Mouse (Mus musculus) bone marrow, adult 2 months (tissue): ENCODE measurements around the gene Sla2. TPM values are rescaled to one million over a fixed set of nuclear protein-coding genes. Genes with fewer than 3 reads are reported as not detected.
"Not testable (repeated sequence)": the region's sequence is repeated elsewhere in the genome, so short reads cannot be mapped to it uniquely, and the experiment has no call there.

Experiments
- H3K27ac ChIP-seq: fragments of 200-500 bp; 2 replicates; pipeline ENCODE4 v1.5.1; 2012; ENCODE audit warnings: low read depth, mild to moderate bottlenecking, control low read depth, inconsistent platforms, low read length; ENCODE audit not compliant: control insufficient read depth, poor library complexity, insufficient read depth
- H3K4me1 ChIP-seq: fragments of 200-500 bp; 2 replicates; pipeline ENCODE4 v1.6.1; 2011; ENCODE audit warnings: low read length; ENCODE audit not compliant: control insufficient read depth, insufficient read depth
- H3K4me3 ChIP-seq: fragments of 200-500 bp; replicated peaks from 2 replicates; pipeline ENCODE3; 2011; ENCODE audit warnings: mild to moderate bottlenecking, low read depth, low read length, control low read depth; ENCODE audit not compliant: control insufficient read depth
- CTCF ChIP-seq: fragments of 200-500 bp; IDR thresholded peaks from 2 replicates; pipeline ENCODE4 v1.5.1; 2011; ENCODE audit warnings: low read length, control low read depth; ENCODE audit not compliant: control insufficient read depth, insufficient read depth
- POLR2A ChIP-seq: fragments of 200-500 bp; IDR thresholded peaks from 2 replicates; pipeline ENCODE4 v1.6.1; 2011; ENCODE audit warnings: low read depth, mild to moderate bottlenecking, control low read depth, low read length, borderline replicate concordance; ENCODE audit not compliant: control insufficient read depth
- WGBS: fragments of 180-500 bp; shearing (Covaris S2); methylation state at CpG from one replicate; pipeline ENCODE4 v1.1.7; 2018; 5-methylcytosine and 5-hydroxymethylcytosine counted together
- polyA plus RNA-seq: library from polyadenylated mRNA; stranded (reverse); fragments of >200 nt; gene quantifications from 2 replicates; pipeline ENCODE4 v1.2.4, GENCODE M21; 2011; ENCODE audit warnings: low replicate concordance; ENCODE audit not compliant: missing spikeins, insufficient read depth, insufficient read length

The Sla2 gene
- polyA plus RNA-seq, 1 experiment, result 6.7 TPM

GRCm38 (mm10) chr2:156924210-156924898 is 37.4 kb upstream of the Sla2 start:
- TF ChIP-seq POLR2A (no peak), CTCF (no peak)
- Histone ChIP-seq H3K4me1 (peaks cover 4% of the 10 kb centered on the region; the same call in 1 of the 2 replicates), H3K4me3 (no peak overlapping the region), H3K27ac (peak overlapping the region; percentile 32; the same call in 1 of the 2 replicates)
- WGBS, result 9% methylated on average over 3 of the region's 3 CpGs

- Histone ChIP-seq H3K4me3 (no peak overlapping the region), H3K4me1 (peaks cover 6% of the 10 kb centered on the region), H3K27ac (no peak overlapping the region)
- no peak for TF ChIP-seq CTCF
- no peak for TF ChIP-seq POLR2A
- 87% methylated on average over 5 of the region's 5 CpGs for WGBS
These were observed 36.1 kb upstream of the Sla2 start for GRCm38 (mm10) chr2:156923057-156923456.

- TF ChIP-seq POLR2A (no peak), CTCF (no peak)
- Histone ChIP-seq H3K4me3 (no peak overlapping the region), H3K4me1 (peaks cover 9% of the 10 kb centered on the region), H3K27ac (no peak overlapping the region)
- 74% methylated on average over 2 of the region's 2 CpGs for WGBS
These were observed 32.8 kb upstream of the Sla2 start for GRCm38 (mm10) chr2:156919796-156920195.

- not testable (repeated sequence) for H3K27ac ChIP-seq, H3K4me1 ChIP-seq, H3K4me3 ChIP-seq
- WGBS, result 73% methylated on average over 11 of the region's 11 CpGs
These were observed 32.2 kb upstream of the Sla2 start for GRCm38 (mm10) chr2:156919191-156919590.

GRCm38 (mm10) chr2:156918562-156918961 is 31.6 kb upstream of the Sla2 start:
- 3% methylated on average over 4 of the region's 4 CpGs for WGBS
- no peak overlapping the region for H3K27ac ChIP-seq
- TF ChIP-seq CTCF, result no peak
- no peak for TF ChIP-seq POLR2A
- H3K4me3 ChIP-seq, result no peak overlapping the region
- peaks cover 5% of the 10 kb centered on the region for H3K4me1 ChIP-seq

GRCm38 (mm10) chr2:156916419-156917125 is 29.6 kb upstream of the Sla2 start:
- no peak for TF ChIP-seq POLR2A
- no peak for TF ChIP-seq CTCF
- Histone ChIP-seq H3K4me3 (no peak overlapping the region), H3K27ac (no peak overlapping the region), H3K4me1 (peaks cover 5% of the 10 kb centered on the region)
- WGBS, result 88% methylated on average over 3 of the region's 3 CpGs

GRCm38 (mm10) chr2:156915559-156915958 is 28.6 kb upstream of the Sla2 start:
- 79% methylated on average over 3 of the region's 3 CpGs for WGBS
- TF ChIP-seq POLR2A, result no peak
- no peak for TF ChIP-seq CTCF
- no peak overlapping the region for H3K27ac ChIP-seq
- no peak overlapping the region for H3K4me3 ChIP-seq
- H3K4me1 ChIP-seq, result peaks cover 5% of the 10 kb centered on the region

- H3K4me1 ChIP-seq, result peaks cover 2% of the 10 kb centered on the region
- H3K4me3 ChIP-seq, result no peak overlapping the region
- TF ChIP-seq POLR2A, result no peak
- no peak for TF ChIP-seq CTCF
- no peak overlapping the region for H3K27ac ChIP-seq
- WGBS, result 41% methylated on average over 5 of the region's 5 CpGs
These were observed 26.2 kb upstream of the Sla2 start for GRCm38 (mm10) chr2:156913191-156913590.

- H3K4me3 ChIP-seq, H3K27ac ChIP-seq, H3K4me1 ChIP-seq: not testable (repeated sequence)
- 69% methylated on average over 4 of the region's 4 CpGs for WGBS
These were observed 18.9 kb upstream of the Sla2 start for GRCm38 (mm10) chr2:156905931-156906330.
